Mouse (Mus musculus) midbrain, embryonic 12.5 days (tissue): ENCODE data around the gene Chek2. TPM values are rescaled to one million over a fixed set of nuclear protein-coding genes. Genes with fewer than 3 reads are reported as not detected.

Experiments used
- ATAC-seq: fragments of 200-750 bp; cut with Nextera tagmentation; 2 replicates; pipeline ENCODE4 v1.8.0; 2017; ENCODE audit warnings: low read depth, moderate TSS enrichment, moderate library complexity; ENCODE audit not compliant: low FRiP score
- H3K27ac ChIP-seq: fragments of 300-500 bp; sonication (generic); replicated peaks from 2 replicates; pipeline ENCODE4 v1.5.1; 2016; ENCODE audit warnings: mild to moderate bottlenecking
- H3K27me3 ChIP-seq: fragments of 300-500 bp; sonication (generic); 2 replicates; pipeline ENCODE4 v1.6.1; 2016; ENCODE audit warnings: mild to moderate bottlenecking
- H3K36me3 ChIP-seq: fragments of 300-500 bp; sonication (generic); 2 replicates; pipeline ENCODE4 v1.6.1; 2016
- H3K4me1 ChIP-seq: fragments of 300-500 bp; sonication (generic); 2 replicates; pipeline ENCODE4 v1.6.1; 2016
- H3K4me2 ChIP-seq: fragments of 300-500 bp; sonication (generic); replicated peaks from 2 replicates; pipeline ENCODE4 v1.6.1; 2016; ENCODE audit warnings: mild to moderate bottlenecking, moderate library complexity
- H3K4me3 ChIP-seq: fragments of 300-500 bp; sonication (generic); 2 replicates; pipeline ENCODE4 v1.5.1; 2016; ENCODE audit warnings: mild to moderate bottlenecking
- H3K9ac ChIP-seq: fragments of 300-500 bp; sonication (generic); replicated peaks from 2 replicates; pipeline ENCODE4 v1.6.1; 2016; ENCODE audit warnings: mild to moderate bottlenecking, moderate library complexity
- H3K9me3 ChIP-seq: fragments of 300-500 bp; sonication (generic); 2 replicates; pipeline ENCODE4 v1.6.1; 2016; ENCODE audit warnings: mild to moderate bottlenecking
- WGBS: fragments of 180-500 bp; shearing (Covaris S2); methylation state at CpG from one replicate; pipeline ENCODE4 v1.1.7; 2016; 5-methylcytosine and 5-hydroxymethylcytosine counted together
- polyA plus RNA-seq: library from polyadenylated mRNA; unstranded; fragments of >200 nt; fragmentation: Nextera tagmentation; extraction: Ambion mirVana; gene quantifications from 2 replicates; pipeline ENCODE4 v1.2.1, GENCODE M21; 2016

Gene Chek2
- polyA plus RNA-seq, 1 experiment from 2014 or later = 28.7 TPM

DNA sequence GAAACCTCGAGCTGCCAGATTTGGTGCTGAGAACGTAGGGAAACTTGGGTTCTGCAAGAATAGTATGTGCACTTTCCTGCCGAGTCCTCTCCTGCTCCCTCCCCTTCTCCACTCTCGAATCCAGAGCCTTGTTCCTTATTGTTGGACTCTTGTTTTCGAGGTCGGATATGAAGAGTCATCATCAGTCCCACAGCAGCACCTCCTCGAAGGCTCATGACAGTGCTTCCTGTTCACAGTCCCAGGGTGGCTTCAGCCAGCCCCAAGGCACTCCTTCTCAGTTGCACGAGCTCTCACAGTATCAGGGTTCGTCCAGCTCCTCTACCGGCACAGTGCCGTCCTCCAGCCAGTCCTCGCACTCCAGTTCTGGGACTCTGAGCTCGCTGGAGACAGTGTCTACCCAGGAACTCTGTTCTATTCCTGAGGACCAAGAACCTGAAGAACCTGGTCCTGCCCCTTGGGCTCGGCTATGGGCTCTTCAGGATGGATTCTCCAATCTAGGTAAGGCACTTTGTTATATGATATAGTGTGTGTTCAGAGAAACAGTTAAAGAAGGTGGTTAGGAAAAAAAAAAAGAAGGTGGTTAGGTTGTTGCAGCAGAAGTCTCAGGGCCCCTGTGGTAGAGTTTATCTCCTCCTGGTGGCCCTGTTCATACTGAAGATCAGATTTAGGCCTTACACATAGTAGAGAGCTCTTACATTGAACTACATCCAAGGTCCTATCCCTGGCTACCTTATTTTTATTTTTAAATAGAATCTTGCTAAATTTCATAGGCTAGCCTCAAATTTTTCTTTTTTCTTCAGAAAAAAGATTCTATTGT is 1.5 kb downstream of the Chek2 start:
- no peak overlapping the region for H3K27ac ChIP-seq
- H3K36me3 ChIP-seq = peaks cover 22% of the 10 kb centered on the region; the same call in 1 of the 2 replicates
- peaks cover 11% of the 10 kb centered on the region for H3K4me1 ChIP-seq
- no peak for ATAC-seq
- H3K27me3 ChIP-seq = no peaks in the 10 kb centered on the region
- H3K9ac ChIP-seq = no peak overlapping the region; the same call in 1 of the 2 replicates
- H3K4me2 ChIP-seq = peak overlapping the region; percentile 69; the same call in 1 of the 2 replicates
- peak overlapping the region; percentile 62; the same call in 1 of the 2 replicates for H3K4me3 ChIP-seq
- H3K9me3 ChIP-seq = no peaks in the 10 kb centered on the region
- 92% methylated on average over 14 of the region's 14 CpGs for WGBS

DNA sequence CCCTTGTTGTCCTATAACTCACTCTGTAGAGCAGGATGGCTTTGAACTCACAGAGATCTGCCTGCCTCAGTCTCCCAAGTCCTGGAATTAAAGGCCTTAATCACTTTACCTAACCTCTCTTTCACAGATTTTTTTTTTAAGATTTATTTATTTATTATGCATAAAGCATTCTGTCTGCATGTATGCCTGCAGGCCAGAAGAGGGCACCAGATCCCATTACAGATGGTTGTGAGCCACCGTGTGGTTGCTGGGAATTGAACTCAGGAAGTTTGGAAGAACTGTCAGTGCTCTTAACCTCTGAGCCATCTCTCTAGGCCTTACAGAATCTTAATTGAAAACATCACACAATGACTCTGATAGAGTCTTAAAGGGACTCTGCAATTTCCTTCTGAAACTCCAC is 13.2 kb downstream of the Chek2 start:
- Histone ChIP-seq H3K4me3 (no peak overlapping the region), H3K9me3 (no peaks in the 10 kb centered on the region), H3K4me1 (no peaks in the 10 kb centered on the region), H3K36me3 (peaks cover 33% of the 10 kb centered on the region), H3K27me3 (no peaks in the 10 kb centered on the region), H3K4me2 (no peak overlapping the region), H3K27ac (no peak overlapping the region), H3K9ac (no peak overlapping the region)
- ATAC-seq = no peak
- 86% methylated on average over 1 of the region's 1 CpGs for WGBS

DNA sequence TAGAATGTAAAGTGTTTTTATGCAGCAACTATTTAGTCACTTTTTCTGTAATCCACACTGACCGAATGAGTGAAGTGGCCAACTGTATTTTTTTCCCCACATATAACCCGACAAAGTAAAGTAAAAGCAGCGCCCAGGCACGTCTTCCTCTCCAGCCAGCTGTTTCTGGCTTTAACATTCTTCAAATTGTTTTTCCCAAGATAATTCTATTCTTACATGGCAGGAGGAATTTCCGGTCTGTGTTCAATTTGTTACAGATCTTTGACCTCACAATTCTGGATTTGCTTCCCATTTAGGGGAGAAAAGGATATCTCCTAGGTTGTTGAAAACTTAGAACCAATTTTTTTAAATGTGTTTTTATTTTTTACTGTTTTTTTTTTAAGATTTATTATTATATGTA is 17.3 kb downstream of the Chek2 start:
- Histone ChIP-seq H3K27me3 (no peaks in the 10 kb centered on the region), H3K4me1 (no peaks in the 10 kb centered on the region), H3K9me3 (no peaks in the 10 kb centered on the region), H3K4me3 (no peak overlapping the region), H3K9ac (no peak overlapping the region), H3K36me3 (peaks cover 24% of the 10 kb centered on the region), H3K27ac (no peak overlapping the region), H3K4me2 (no peak overlapping the region)
- no peak for ATAC-seq
- 87% methylated on average over 5 of the region's 5 CpGs for WGBS

DNA sequence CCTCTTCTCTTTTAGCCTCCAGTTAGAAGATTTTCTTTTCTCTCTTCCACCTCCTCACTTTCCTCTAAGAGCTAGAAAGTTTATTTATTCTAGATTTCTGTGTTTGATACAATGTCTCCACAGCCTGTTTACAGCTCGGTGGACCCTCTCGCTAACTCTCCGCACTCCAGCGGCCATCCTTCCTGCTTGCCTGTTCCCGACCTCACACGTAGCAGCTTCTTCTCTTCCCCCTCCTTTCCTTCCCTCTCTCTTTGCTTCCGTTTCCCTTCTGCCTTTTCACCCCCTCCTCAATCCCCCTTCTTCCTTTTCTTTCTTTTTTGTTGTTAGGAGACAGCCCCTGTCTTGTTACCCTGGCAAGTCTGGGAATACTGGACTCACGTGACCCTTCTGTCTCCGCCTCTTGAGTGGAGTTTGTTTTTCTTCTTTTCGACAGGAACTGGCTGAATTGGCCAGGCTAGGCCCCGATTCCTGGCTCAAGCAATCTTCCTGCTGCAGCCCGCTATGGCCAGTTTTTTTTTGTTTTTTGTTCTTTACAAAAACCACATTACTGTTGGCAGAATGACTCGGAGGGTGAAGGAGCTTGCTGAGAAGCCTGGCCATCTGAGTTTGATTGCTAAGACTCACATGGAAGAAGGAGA is 19.4 kb downstream of the Chek2 start:
- Histone ChIP-seq H3K9ac (0 out of 2 replicates have a peak overlapping the region, but pooled peaks have one; percentile 12), H3K27me3 (no peaks in the 10 kb centered on the region), H3K36me3 (peaks cover 26% of the 10 kb centered on the region), H3K4me2 (no peak overlapping the region), H3K9me3 (no peaks in the 10 kb centered on the region), H3K4me3 (no peak overlapping the region), H3K4me1 (no peaks in the 10 kb centered on the region), H3K27ac (peak overlapping the region; percentile 50; the same call in 1 of the 2 replicates)
- ATAC-seq = no peak
- WGBS = 62% methylated on average over 13 of the region's 13 CpGs

DNA sequence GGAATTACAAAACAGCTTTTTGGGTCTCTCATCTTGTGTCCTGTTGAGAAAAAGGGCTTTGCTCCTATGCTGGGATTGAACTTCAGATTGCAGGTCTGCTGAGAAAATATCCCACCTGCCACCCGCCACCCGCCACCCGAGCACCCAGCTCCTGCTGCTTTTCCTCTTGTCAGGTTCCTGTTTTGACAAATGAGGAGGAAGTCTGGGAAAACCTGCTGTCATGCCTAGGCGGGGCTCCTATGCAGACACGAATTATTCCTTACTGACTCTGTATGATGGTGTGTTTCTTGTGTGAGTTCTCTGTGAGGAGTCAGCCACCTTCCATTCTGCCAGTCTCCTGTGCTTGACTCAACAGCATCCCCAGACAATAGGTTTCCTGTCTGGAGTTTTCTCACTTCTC is 20.7 kb downstream of the Chek2 start:
- H3K27ac ChIP-seq = no peak overlapping the region
- H3K4me2 ChIP-seq = no peak overlapping the region
- ATAC-seq = no peak
- H3K9me3 ChIP-seq = no peaks in the 10 kb centered on the region
- no peaks in the 10 kb centered on the region for H3K4me1 ChIP-seq
- no peak overlapping the region for H3K9ac ChIP-seq
- peaks cover 26% of the 10 kb centered on the region for H3K36me3 ChIP-seq
- H3K4me3 ChIP-seq = no peak overlapping the region
- no peaks in the 10 kb centered on the region for H3K27me3 ChIP-seq
- 84% methylated on average over 5 of the region's 5 CpGs for WGBS

DNA sequence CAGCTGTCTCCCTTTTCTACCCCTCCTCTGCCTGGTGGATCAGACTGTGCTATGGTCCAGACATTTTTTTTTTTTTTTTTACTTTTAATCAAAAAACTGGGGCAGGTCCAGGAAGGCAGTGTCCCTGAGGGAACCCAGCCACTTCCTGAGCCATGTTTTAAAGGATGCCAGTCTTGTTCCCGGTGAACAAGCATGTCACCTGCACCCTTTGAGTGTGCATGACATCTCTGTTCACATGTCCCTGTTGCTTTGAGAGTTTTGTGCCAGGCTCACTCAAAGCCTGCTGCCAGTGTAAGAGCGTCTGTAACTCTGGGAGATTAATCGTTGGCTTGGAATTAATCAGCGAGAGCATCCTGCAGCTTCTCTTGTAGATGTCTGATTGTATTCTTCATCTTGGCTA is 28.7 kb downstream of the Chek2 start:
- Histone ChIP-seq H3K27ac (peak overlapping the region; percentile 71), H3K4me2 (no peak overlapping the region), H3K4me1 (peaks cover 17% of the 10 kb centered on the region), H3K9ac (no peak overlapping the region), H3K27me3 (no peaks in the 10 kb centered on the region), H3K9me3 (no peaks in the 10 kb centered on the region), H3K36me3 (0 out of 2 replicates have a peak, but pooled peaks cover 7% of the 10 kb centered on the region), H3K4me3 (no peak overlapping the region)
- no peak for ATAC-seq
- WGBS = 52% methylated on average over 4 of the region's 4 CpGs

DNA sequence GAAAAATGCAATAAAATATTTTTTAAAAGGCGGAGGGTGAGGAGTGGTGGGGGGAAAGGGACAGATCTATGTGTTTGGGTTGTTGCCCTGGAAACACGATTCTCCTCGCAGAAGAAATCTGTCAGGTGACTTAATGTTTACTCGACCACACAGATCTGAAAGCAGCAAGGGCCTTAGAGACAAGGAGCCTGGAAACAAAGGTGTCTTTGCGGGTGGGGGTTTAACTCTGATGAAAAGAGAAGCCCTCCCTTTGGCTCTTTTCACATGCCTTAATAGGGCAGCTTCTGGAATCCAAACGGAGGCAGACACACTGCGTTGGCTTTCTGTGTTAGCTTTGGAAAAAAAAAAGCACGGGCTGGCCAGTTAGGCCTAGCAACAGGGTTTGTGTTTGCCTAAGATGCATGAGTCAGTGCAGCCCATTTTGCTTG is 29.5 kb downstream of the Chek2 start:
- Histone ChIP-seq H3K9me3 (no peaks in the 10 kb centered on the region), H3K4me3 (no peak overlapping the region), H3K9ac (no peak overlapping the region), H3K4me2 (no peak overlapping the region), H3K4me1 (peaks cover 17% of the 10 kb centered on the region), H3K27ac (peak overlapping the region; percentile 71; the same call in 1 of the 2 replicates), H3K27me3 (no peaks in the 10 kb centered on the region), H3K36me3 (0 out of 2 replicates have a peak, but pooled peaks cover 3% of the 10 kb centered on the region)
- no peak for ATAC-seq
- 32% methylated on average over 8 of the region's 8 CpGs for WGBS

DNA sequence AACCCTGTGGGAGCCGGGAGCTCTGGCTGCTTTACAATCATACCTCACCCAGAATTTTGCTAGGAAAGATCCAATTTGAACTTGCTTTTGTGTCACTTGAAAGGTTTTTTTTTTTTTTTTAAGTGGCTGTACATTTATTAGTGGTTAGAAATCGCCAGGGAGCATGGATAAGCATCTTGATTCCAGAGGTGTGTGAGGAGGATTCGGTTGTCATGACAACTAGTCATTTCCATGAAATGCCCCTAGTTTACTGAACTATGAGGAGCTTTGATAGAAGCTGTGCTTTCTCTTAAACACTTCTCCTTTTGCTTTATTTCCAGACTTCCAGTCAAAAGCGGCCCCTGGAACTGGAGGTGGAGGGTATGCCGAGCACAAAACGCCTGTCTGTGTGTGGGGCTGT is 33.4 kb downstream of the Chek2 start:
- H3K27ac ChIP-seq = peak overlapping the region; percentile 58
- H3K4me3 ChIP-seq = no peak overlapping the region
- no peak overlapping the region for H3K4me2 ChIP-seq
- H3K27me3 ChIP-seq = no peaks in the 10 kb centered on the region
- H3K9me3 ChIP-seq = no peaks in the 10 kb centered on the region
- no peak overlapping the region for H3K9ac ChIP-seq
- no peaks in the 10 kb centered on the region for H3K36me3 ChIP-seq
- 54% methylated on average over 6 of the region's 6 CpGs for whole genome bisulfite sequencing
- no peak for ATAC-seq
- H3K4me1 ChIP-seq = peaks cover 18% of the 10 kb centered on the region

DNA sequence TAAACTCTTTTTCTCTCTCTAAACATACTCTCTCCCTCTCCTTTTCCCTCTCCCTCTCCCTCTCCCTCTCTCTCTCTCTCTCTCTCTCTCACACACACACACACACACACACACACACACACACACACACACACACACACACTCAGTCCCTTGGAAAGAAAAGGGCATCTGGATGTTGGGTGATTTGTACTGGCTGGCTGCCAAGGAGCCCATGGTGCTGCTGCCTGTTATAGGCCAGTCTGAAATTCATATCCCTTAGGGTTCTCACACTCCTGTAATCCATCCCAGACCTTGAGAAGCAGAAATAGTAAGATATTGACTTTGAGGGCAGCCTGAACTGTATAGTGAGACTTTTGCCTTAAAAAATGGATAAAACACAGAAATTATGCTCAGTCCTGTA is 34.9 kb downstream of the Chek2 start:
- no peaks in the 10 kb centered on the region for H3K9me3 ChIP-seq
- no peaks in the 10 kb centered on the region for H3K27me3 ChIP-seq
- no peak overlapping the region for H3K4me3 ChIP-seq
- no peak for ATAC-seq
- H3K9ac ChIP-seq = no peak overlapping the region
- peak overlapping the region; percentile 46; the same call in 1 of the 2 replicates for H3K27ac ChIP-seq
- peaks cover 6% of the 10 kb centered on the region for H3K4me1 ChIP-seq
- H3K4me2 ChIP-seq = no peak overlapping the region
- no peaks in the 10 kb centered on the region for H3K36me3 ChIP-seq

DNA sequence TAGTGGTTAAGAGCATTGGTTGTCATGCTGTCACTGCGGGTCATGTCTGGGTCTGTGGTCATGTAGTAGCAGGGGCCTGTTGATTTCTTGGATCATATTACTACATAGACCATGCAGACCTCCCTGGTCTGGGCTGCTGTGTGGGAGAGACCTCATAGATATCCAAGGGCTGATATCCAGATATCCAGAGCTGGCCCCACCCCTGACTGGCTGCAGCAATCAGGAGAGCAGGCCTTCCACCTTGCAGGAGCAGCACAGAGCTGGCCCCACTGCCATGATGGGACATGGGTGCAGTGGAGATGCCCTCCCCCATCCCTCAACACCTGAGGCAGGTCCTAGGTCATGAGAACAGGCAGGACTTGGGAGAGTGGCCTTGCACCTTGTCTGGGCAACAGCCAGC is 35.5 kb downstream of the Chek2 start:
- 89% methylated on average over 1 of the region's 1 CpGs for WGBS
- no peaks in the 10 kb centered on the region for H3K36me3 ChIP-seq
- peaks cover 10% of the 10 kb centered on the region for H3K4me1 ChIP-seq
- no peak overlapping the region for H3K4me3 ChIP-seq
- no peak overlapping the region for H3K9ac ChIP-seq
- H3K9me3 ChIP-seq = no peaks in the 10 kb centered on the region
- no peaks in the 10 kb centered on the region for H3K27me3 ChIP-seq
- ATAC-seq = no peak
- peak overlapping the region; percentile 46; the same call in 1 of the 2 replicates for H3K27ac ChIP-seq
- H3K4me2 ChIP-seq = no peak overlapping the region

DNA sequence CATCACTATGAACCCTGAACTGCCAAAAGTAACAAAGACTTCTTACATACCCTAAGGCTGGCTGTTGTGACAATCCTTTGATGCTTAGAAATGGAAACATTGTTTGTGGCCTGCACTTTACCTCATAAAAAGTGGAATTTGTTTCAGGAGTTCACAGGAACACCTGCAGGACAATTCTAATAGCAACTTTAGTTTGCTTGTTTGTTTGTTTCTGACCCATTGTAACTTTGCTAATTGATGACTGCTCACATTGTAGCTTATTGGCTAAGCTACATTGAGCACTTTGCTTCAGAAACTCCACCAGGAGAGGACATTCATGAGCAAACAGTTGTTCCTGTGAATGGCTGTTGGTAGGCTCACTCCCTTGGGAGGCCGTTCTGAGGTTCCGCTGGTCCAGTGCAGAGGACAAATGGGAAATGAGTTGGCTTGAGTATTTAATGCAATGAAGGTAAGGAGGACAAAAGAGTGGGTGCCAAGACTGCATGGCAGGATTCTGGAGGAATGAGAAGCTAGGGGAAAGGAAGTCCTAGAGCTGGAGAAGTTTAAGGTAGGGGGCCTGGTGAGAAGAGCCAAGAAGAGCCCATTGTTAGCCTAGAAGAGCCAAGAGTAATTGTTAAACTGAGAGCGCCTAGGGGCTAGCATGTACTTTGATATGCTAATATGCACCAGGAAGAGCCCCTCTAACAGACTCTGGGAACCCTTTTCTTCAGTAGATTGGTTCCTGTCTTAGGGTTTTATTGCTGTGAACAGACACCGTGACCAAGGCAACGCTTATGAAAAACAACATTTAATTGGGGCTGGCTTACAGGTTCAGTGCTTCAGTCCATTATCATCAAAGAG is 38.1 kb downstream of the Chek2 start:
- no peaks in the 10 kb centered on the region for H3K27me3 ChIP-seq
- no peak for ATAC-seq
- H3K4me3 ChIP-seq = no peak overlapping the region
- peaks cover 4% of the 10 kb centered on the region; the same call in 1 of the 2 replicates for H3K36me3 ChIP-seq
- H3K4me2 ChIP-seq = no peak overlapping the region
- H3K9ac ChIP-seq = no peak overlapping the region
- H3K4me1 ChIP-seq = peaks cover 17% of the 10 kb centered on the region
- H3K27ac ChIP-seq = no peak overlapping the region
- 74% methylated on average over 5 of the region's 5 CpGs for WGBS
- no peaks in the 10 kb centered on the region for H3K9me3 ChIP-seq
